Comparison of ENCODE assay signal across 16 mouse cellular contexts in genomic region chr6:143948553-143949308, GRCm38 (mm10).
DNase-seq lines count a peak whose midpoint lies in the region; ATAC-seq lines count a peak whose summit lies in the region.
"Had no signal": no experiment of that assay in that cellular context is flagged by ENCODE, and none has a peak within 500 bp of the region (broad histone marks: within the 10 kb centered on the region; RNA-seq: fewer than 3 reads in every experiment).

No protein-coding gene starts in this region.

- H3K9me3 ChIP-seq in hindbrain, embryonic 12.5 days (replicated peaks): no peaks in the 10 kb centered on the region
- no peaks in the 10 kb centered on the region for H3K9me3 ChIP-seq in hindbrain, embryonic 10.5 days
- no peaks in the 10 kb centered on the region for H3K9me3 ChIP-seq in hindbrain, embryonic 14.5 days (ENCODE audit: control insufficient read depth, low read length)
- no peaks in the 10 kb centered on the region for H3K9me3 ChIP-seq in midbrain, embryonic 16.5 days (replicated peaks; ENCODE audit: control insufficient read depth, low read length, poor library complexity, severe bottlenecking)
- no peaks in the 10 kb centered on the region for H3K9me3 ChIP-seq in heart, embryonic 12.5 days (replicated peaks)
- H3K9me3 ChIP-seq: heart, embryonic 13.5 days had no signal

- peak; percentile 16 for DNase-seq in cerebellum, postnatal 10 days
- no peak for DNase-seq in cerebellum, adult 9-10 months
- no peak for DNase-seq in hindbrain, embryonic 10.5 days (ENCODE audit: low spot score)
- no peak for DNase-seq in hindbrain, embryonic 14.5 days (ENCODE audit: low spot score)
- no peak for DNase-seq in lung, postnatal 10 days
- DNase-seq: adrenal gland, postnatal 25 days; cerebellum, postnatal 36 days; gastrocnemius, postnatal 36 days; kidney, adult 8-10 months; kidney, postnatal 36 days; lung, adult 2 months had no signal

- WGBS in hindbrain, embryonic 12.5 days: 70% methylated on average over 12 of the region's 12 CpGs
- WGBS in hindbrain, embryonic 10.5 days: 74% methylated on average over 12 of the region's 12 CpGs
- 67% methylated on average over 12 of the region's 12 CpGs for WGBS in hindbrain, embryonic 14.5 days
- WGBS in midbrain, embryonic 16.5 days: 62% methylated on average over 12 of the region's 12 CpGs
- WGBS in heart, embryonic 12.5 days: 66% methylated on average over 12 of the region's 12 CpGs

- H3K4me1 ChIP-seq in hindbrain, embryonic 12.5 days: peaks cover 6% of the 10 kb centered on the region; the same call in 1 of the 2 replicates
- peaks cover 7% of the 10 kb centered on the region for H3K4me1 ChIP-seq in hindbrain, embryonic 10.5 days (replicated peaks)
- peaks cover 11% of the 10 kb centered on the region for H3K4me1 ChIP-seq in hindbrain, embryonic 14.5 days (replicated peaks; ENCODE audit: control insufficient read depth, insufficient read depth, low read length)
- peaks cover 5% of the 10 kb centered on the region for H3K4me1 ChIP-seq in midbrain, embryonic 16.5 days (ENCODE audit: control insufficient read depth, insufficient read depth, low read length)
- no peaks in the 10 kb centered on the region for H3K4me1 ChIP-seq in heart, embryonic 12.5 days (replicated peaks)
- H3K4me1 ChIP-seq: heart, embryonic 13.5 days had no signal

- no peak overlapping the region for H3K4me3 ChIP-seq in hindbrain, embryonic 12.5 days
- no peak overlapping the region for H3K4me3 ChIP-seq in hindbrain, embryonic 10.5 days
- H3K4me3 ChIP-seq in hindbrain, embryonic 14.5 days (replicated peaks; ENCODE audit: low read length): no peak overlapping the region
- H3K4me3 ChIP-seq in midbrain, embryonic 16.5 days (ENCODE audit: low read depth, low read length): no peak overlapping the region
- H3K4me3 ChIP-seq in heart, embryonic 12.5 days: no peak overlapping the region
- H3K4me3 ChIP-seq: heart, embryonic 13.5 days had no signal

- no peak for ATAC-seq in hindbrain, embryonic 12.5 days (ENCODE audit: low FRiP score)
- ATAC-seq in hindbrain, embryonic 14.5 days (ENCODE audit: low FRiP score): no peak
- ATAC-seq in midbrain, embryonic 16.5 days: 0 out of 2 replicates have a peak, but pooled peaks have one; percentile 39
- no peak for ATAC-seq in heart, embryonic 12.5 days (ENCODE audit: insufficient number of reproducible peaks, low FRiP score)

- no peaks in the 10 kb centered on the region for H3K27me3 ChIP-seq in hindbrain, embryonic 12.5 days
- no peaks in the 10 kb centered on the region for H3K27me3 ChIP-seq in hindbrain, embryonic 10.5 days (ENCODE audit: insufficient read depth, poor library complexity, severe bottlenecking)
- no peaks in the 10 kb centered on the region for H3K27me3 ChIP-seq in hindbrain, embryonic 14.5 days (ENCODE audit: control insufficient read depth, insufficient read depth, low read length)
- no peaks in the 10 kb centered on the region for H3K27me3 ChIP-seq in midbrain, embryonic 16.5 days (ENCODE audit: control insufficient read depth, insufficient read depth, low read depth, low read length)
- no peaks in the 10 kb centered on the region for H3K27me3 ChIP-seq in heart, embryonic 12.5 days (replicated peaks)
- H3K27me3 ChIP-seq: heart, embryonic 13.5 days had no signal

- no peak overlapping the region for H3K9ac ChIP-seq in hindbrain, embryonic 12.5 days
- H3K9ac ChIP-seq in hindbrain, embryonic 14.5 days: no peak overlapping the region
- H3K9ac ChIP-seq in midbrain, embryonic 16.5 days (ENCODE audit: low read depth, low read length): peak overlapping the region; percentile 30; the same call in 1 of the 2 replicates
- H3K9ac ChIP-seq in heart, embryonic 12.5 days: no peak overlapping the region
- H3K9ac ChIP-seq: heart, embryonic 13.5 days had no signal

- H3K36me3 ChIP-seq in hindbrain, embryonic 12.5 days: no peaks in the 10 kb centered on the region
- H3K36me3 ChIP-seq in hindbrain, embryonic 10.5 days: no peaks in the 10 kb centered on the region
- H3K36me3 ChIP-seq in hindbrain, embryonic 14.5 days (replicated peaks; ENCODE audit: control insufficient read depth, insufficient read depth): no peaks in the 10 kb centered on the region
- no peaks in the 10 kb centered on the region for H3K36me3 ChIP-seq in midbrain, embryonic 16.5 days (ENCODE audit: control insufficient read depth, insufficient read depth, low read length)
- no peaks in the 10 kb centered on the region for H3K36me3 ChIP-seq in heart, embryonic 12.5 days
- H3K36me3 ChIP-seq: heart, embryonic 13.5 days had no signal

- H3K4me2 ChIP-seq in hindbrain, embryonic 12.5 days (replicated peaks): no peak overlapping the region
- H3K4me2 ChIP-seq in hindbrain, embryonic 14.5 days (replicated peaks): no peak overlapping the region
- no peak overlapping the region for H3K4me2 ChIP-seq in midbrain, embryonic 16.5 days (ENCODE audit: low read length)
- no peak overlapping the region for H3K4me2 ChIP-seq in heart, embryonic 12.5 days
- H3K4me2 ChIP-seq: heart, embryonic 13.5 days had no signal

- peak overlapping the region; percentile 60 for H3K27ac ChIP-seq in hindbrain, embryonic 12.5 days
- no peak overlapping the region; the same call in 1 of the 2 replicates for H3K27ac ChIP-seq in hindbrain, embryonic 10.5 days
- H3K27ac ChIP-seq in hindbrain, embryonic 14.5 days: 0 out of 2 replicates have a peak overlapping the region, but pooled peaks have one; percentile 7
- peak overlapping the region; percentile 36 for H3K27ac ChIP-seq in midbrain, embryonic 16.5 days (ENCODE audit: low read length)
- H3K27ac ChIP-seq in heart, embryonic 12.5 days (ENCODE audit: poor library complexity, severe bottlenecking): no peak overlapping the region
- H3K27ac ChIP-seq: heart, embryonic 13.5 days; macrophage had no signal

Comparison
In these comparisons a context has a peak if more than half of its experiments do, and no peak if none do; other contexts are left out.
1. DNase-seq: peak in cerebellum, postnatal 10 days (2 of 2); none in cerebellum, adult 9-10 months (single experiment), hindbrain, embryonic 10.5 days (single experiment), hindbrain, embryonic 14.5 days (single experiment) and lung, postnatal 10 days (single experiment).
2. H3K27ac ChIP-seq: peak in hindbrain, embryonic 12.5 days (single experiment), hindbrain, embryonic 14.5 days (single experiment) and midbrain, embryonic 16.5 days (single experiment); none in hindbrain, embryonic 10.5 days (single experiment) and heart, embryonic 12.5 days (single experiment).